Mouse (Mus musculus) right cerebral cortex, postnatal 14 days (tissue): ENCODE results near the gene Hephl1.

Experiments
- DNase-seq: peaks from one replicate; pipeline ENCODE4 v3.0.0; 2022

Gene Hephl1

DNA sequence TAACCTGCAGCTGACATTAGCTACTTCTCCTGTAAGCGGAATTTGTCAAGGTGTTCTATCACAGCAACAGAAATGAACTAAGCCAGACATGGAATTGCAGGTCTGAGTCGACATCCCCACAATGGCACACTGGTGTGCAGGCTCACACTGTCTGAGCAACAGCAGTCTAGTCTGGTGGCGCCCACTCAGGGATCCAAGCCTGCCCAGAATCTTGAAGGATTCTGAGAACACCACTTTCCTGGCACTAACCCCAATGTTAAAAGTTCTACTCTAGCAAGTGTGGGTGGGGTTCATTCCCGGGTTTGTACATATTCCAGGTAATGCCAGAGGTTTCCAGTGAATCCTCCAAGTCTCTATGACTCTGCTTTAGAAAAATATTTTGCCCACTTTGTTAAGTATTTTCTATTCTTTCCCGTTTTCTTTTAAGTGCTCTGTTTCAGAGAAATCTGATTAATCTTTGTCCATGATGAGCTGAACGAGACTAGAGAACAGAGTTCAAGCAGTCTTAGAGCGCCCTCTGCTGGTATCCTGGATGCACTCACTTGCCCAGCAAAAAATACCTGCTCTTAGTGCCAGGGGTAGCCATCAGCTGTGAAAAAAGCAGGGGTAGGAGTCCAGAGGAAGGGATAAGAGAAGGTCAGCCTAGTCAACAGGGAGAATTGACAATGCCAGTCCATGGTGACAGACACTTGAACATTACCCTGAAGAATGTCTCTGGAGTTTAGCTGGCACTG, 96.5 kb downstream of the Hephl1 start:
- peak; percentile 74 for DNase-seq

DNA sequence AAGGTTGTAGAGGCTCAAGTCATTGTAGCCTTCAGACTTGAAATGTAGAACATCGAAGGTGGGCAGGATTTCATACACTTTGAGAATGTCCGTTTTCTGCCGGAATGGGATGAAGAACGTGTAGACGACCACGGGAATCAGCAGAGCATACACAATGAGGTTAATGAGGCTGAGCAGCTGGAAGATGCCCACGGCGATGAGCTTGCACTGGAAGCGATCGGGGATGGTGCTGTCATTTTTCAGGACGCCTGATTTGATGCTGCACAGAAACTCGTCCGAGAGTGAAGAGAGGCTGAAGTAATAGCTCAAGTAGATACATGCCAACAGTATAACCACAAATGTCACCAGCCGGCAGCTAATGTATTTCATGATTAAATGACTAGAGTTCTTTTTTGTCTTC, 104.3 kb downstream of the Hephl1 start:
- no peak for DNase-seq

DNA sequence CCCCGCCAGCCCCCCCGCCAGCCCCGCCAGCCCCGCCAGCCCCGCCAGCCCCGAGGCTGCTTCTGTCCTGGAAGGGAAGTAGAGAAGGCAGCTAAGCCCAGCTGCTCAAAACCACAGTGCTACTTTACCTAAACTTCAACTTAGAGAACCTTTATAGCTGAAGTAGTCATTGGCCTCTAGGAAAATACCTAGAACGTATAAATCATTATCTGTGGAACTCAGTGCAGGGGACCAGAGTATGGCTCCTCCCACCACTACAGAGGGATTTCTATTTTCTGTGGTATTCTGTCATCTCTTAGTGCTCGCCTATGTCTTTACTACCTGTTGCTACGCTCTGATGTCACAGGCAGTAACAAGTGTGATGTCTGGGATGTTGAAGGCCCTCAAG, 107.6 kb downstream of the Hephl1 start:
- no peak for DNase-seq

DNA sequence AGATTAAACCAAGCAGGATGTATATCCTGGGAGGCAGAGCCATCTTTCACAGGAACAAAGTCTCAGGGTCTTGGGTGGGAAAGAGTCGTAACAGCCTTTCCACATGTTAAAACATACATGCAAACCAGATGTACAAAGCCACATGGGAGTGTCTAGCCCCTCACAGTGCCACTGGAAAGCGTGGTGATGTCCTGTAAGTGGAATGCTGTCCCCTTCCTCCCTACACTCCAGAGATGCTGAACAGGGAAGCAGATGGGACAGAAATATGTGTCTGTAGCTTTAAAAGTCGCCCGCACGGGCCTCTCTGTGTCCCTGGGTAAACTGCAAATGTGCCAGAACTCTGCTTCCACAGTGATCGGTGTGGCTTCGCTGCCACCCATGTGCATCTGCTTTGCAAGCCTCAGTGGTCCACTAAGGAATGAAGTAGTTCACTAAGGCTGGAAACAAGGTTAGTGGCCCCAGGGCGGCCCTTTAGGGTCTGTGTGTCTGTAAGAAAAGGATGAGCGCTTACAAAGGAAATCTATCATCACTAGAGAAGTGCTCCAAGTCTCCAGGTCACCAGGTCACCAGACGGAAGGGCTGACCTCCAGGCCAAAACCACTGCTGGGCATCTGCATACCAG, 108.1 kb downstream of the Hephl1 start:
- no peak for DNase-seq

DNA sequence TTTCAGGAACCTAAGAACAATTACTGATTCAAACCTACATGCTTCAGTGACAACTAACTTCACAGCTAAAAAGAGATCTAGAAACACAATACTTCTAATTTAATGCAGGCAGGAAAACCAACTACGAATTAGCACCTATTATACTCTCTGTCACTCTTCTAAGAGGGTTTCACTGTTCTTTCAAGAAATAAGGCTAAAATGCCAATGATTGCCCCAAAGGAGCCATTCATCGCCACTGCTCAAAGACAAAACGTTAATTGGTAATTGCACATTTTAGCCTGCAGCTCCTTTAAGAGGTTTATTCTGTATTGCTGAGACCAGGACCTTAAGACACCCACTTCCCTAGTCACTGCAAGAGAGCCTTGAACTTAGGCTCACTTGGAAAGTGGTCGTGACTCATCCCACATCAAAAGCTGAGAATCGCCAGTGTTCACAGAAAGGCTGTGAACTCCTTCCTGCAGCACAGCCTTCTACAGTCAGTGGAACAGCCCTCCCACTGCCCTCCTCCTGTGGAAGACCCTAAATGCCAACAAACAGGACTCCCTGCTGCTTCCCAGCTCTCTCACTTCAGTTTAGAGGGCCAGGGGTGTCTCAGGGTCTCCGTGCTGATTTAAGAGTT, 108.8 kb downstream of the Hephl1 start:
- no peak for DNase-seq
